8 mouse cellular contexts compared by ENCODE assay signal in genomic region chr19:5751742-5752141, GRCm38 (mm10). TPM values are rescaled to one million over a fixed set of nuclear protein-coding genes. Genes with fewer than 3 reads are reported as not detected.
DNase-seq lines count a peak whose midpoint lies in the region; ATAC-seq lines count a peak whose summit lies in the region.

No protein-coding gene starts in this region.

- peak; percentile 69 to 83 for DNase-seq in adrenal gland, adult (ENCODE audit: inconsistent age in 2 of 2, low spot score in 1 of 2)
- no peak for DNase-seq in adrenal gland, postnatal 4 days (ENCODE audit: low spot score in 2 of 2)
- peak; percentile 72 for DNase-seq in testis, postnatal 10 days (ENCODE audit: low spot score)
- no peak for DNase-seq in testis, postnatal 14 days (ENCODE audit: low spot score)
- DNase-seq in kidney, postnatal 14 days = peak; percentile 58
- no peak for DNase-seq in left cerebral cortex, adult 18-20 months (ENCODE audit: low spot score in 2 of 2)

- peak; percentile 29; the same call in 1 of the 2 replicates for ATAC-seq in megakaryocyte progenitor cell, adult 5-6 weeks (replicated peaks; ENCODE audit: poor library complexity)
- ATAC-seq in monocyte, adult 5-6 weeks (replicated peaks; ENCODE audit: insufficient number of reproducible peaks, low FRiP score, low TSS enrichment, poor library complexity, severe bottlenecking) = no peak

RNA-seq across cellular contexts. Expression of gene Ltbp3, which starts 11.0 kb away (rescaled TPM):
- 100 to 1,000 TPM; 277 to 287 TPM for total RNA-seq in adrenal gland, postnatal 4 days (2021)
- total RNA-seq in megakaryocyte progenitor cell, adult 5-6 weeks (2015) = 6.1 and 7.6 TPM in 2 replicates
- 2.7 and 5.6 TPM in 2 replicates for total RNA-seq in megakaryocyte progenitor cell, adult 5-6 weeks (2017)
- total RNA-seq in left cerebral cortex, adult 18-20 months (2021) = 10 to 100 TPM; 37.2 to 41.8 TPM
- 1.2 to 9.7 TPM (median 2.2 TPM) in 3 replicates for total RNA-seq in monocyte, adult 5-6 weeks (2017)

RNA-seq across cellular contexts. Expression of gene Scyl1, which starts 19.5 kb away (rescaled TPM):
- total RNA-seq in adrenal gland, postnatal 4 days (2021) = 100 to 1,000 TPM; 105 to 110 TPM
- 15.7 and 19.9 TPM in 2 replicates for total RNA-seq in megakaryocyte progenitor cell, adult 5-6 weeks (2015)
- 23.9 and 28.2 TPM in 2 replicates for total RNA-seq in megakaryocyte progenitor cell, adult 5-6 weeks (2017)
- total RNA-seq in left cerebral cortex, adult 18-20 months (2021) = 10 to 100 TPM; 90.8 to 93.4 TPM
- total RNA-seq in monocyte, adult 5-6 weeks (2017) = 37.3 to 55.9 TPM (median 44.9 TPM) in 3 replicates

RNA-seq across cellular contexts. Expression of gene Fam89b, which starts 22.3 kb away (rescaled TPM):
- 10 to 100 TPM; 63.5 to 67.5 TPM for total RNA-seq in adrenal gland, postnatal 4 days (2021)
- 40.5 and 42.3 TPM in 2 replicates for total RNA-seq in megakaryocyte progenitor cell, adult 5-6 weeks (2015)
- total RNA-seq in megakaryocyte progenitor cell, adult 5-6 weeks (2017) = 20.3 and 22.9 TPM in 2 replicates
- 10 to 100 TPM; 24.4 to 30.9 TPM for total RNA-seq in left cerebral cortex, adult 18-20 months (2021)
- total RNA-seq in monocyte, adult 5-6 weeks (2017) = 33.1 to 54.4 TPM (median 45.1 TPM) in 3 replicates

RNA-seq across cellular contexts. Expression of gene Ehbp1l1, which starts 25.6 kb away (rescaled TPM):
- 10 to 100 TPM; 34.9 to 35.6 TPM for total RNA-seq in adrenal gland, postnatal 4 days (2021)
- total RNA-seq in megakaryocyte progenitor cell, adult 5-6 weeks (2015) = 7.9 and 8.1 TPM in 2 replicates
- total RNA-seq in megakaryocyte progenitor cell, adult 5-6 weeks (2017) = 27.2 and 30.3 TPM in 2 replicates
- total RNA-seq in left cerebral cortex, adult 18-20 months (2021) = 10 to 100 TPM; 23.7 to 24.7 TPM
- total RNA-seq in monocyte, adult 5-6 weeks (2017) = 141 to 192 TPM (median 174 TPM) in 3 replicates

RNA-seq across cellular contexts. Expression of gene Kcnk7, which starts 47.6 kb away (rescaled TPM):
- not detected for total RNA-seq in adrenal gland, postnatal 4 days (2021)
- total RNA-seq in megakaryocyte progenitor cell, adult 5-6 weeks (2015) = not detected in 2 replicates
- 0.14 TPM in 1 of 2 replicates, not detected in the other for total RNA-seq in megakaryocyte progenitor cell, adult 5-6 weeks (2017)
- not detected for total RNA-seq in left cerebral cortex, adult 18-20 months (2021)
- total RNA-seq in monocyte, adult 5-6 weeks (2017) = 1.3 TPM in 2 of 3 replicates, not detected in the other

Comparison
In these comparisons a context has a peak if more than half of its experiments do, and no peak if none do; other contexts are left out.
1. DNase-seq: peak in adrenal gland, adult (2 of 2), testis, postnatal 10 days (single experiment) and kidney, postnatal 14 days (single experiment); none in adrenal gland, postnatal 4 days (0 of 2), testis, postnatal 14 days (single experiment) and left cerebral cortex, adult 18-20 months (0 of 2).
2. RNA of gene Ltbp3, which starts 11.0 kb away (total RNA-seq): 277 to 287 TPM in adrenal gland, postnatal 4 days; 37.2 to 41.8 TPM in left cerebral cortex, adult 18-20 months, 2.7 to 7.6 TPM in megakaryocyte progenitor cell, adult 5-6 weeks and 1.2 to 9.7 TPM in monocyte, adult 5-6 weeks; every median in the first group is over 4 times any median in the second.